Mouse (Mus musculus) midbrain, postnatal 0 days (tissue): ENCODE measurements around the gene Slc3a2. TPM values are rescaled to one million over a fixed set of nuclear protein-coding genes. Genes with fewer than 3 reads are reported as not detected.

Experiments used
- ATAC-seq: fragments of 200-750 bp; cut with Nextera tagmentation; 2 replicates; pipeline ENCODE4 v1.8.0; 2017; ENCODE audit warnings: moderate number of reproducible peaks, mild to moderate bottlenecking, moderate TSS enrichment, moderate library complexity; ENCODE audit not compliant: low FRiP score
- DNase-seq: peaks from one replicate; pipeline ENCODE4 v3.0.0-alpha.2; 2015; ENCODE audit warnings: low spot score
- H3K27ac ChIP-seq: fragments of 300-500 bp; sonication (generic); 2 replicates; pipeline ENCODE4 v1.5.1; 2014; ENCODE audit warnings: low read depth, mild to moderate bottlenecking, low read length, mixed read lengths
- H3K27me3 ChIP-seq: fragments of 300-500 bp; sonication (generic); 2 replicates; pipeline ENCODE4 v1.6.1; 2014; ENCODE audit warnings: low read length, control low read depth, mixed read lengths; ENCODE audit not compliant: insufficient read depth
- H3K36me3 ChIP-seq: fragments of 300-500 bp; sonication (generic); 2 replicates; pipeline ENCODE4 v1.6.1; 2014; ENCODE audit warnings: low read length, control low read depth, mixed read lengths; ENCODE audit not compliant: insufficient read depth
- H3K4me1 ChIP-seq: fragments of 300-500 bp; sonication (generic); 2 replicates; pipeline ENCODE4 v1.6.1; 2014; ENCODE audit warnings: mild to moderate bottlenecking, control low read depth, antibody characterized with exemption, low read length, mixed read lengths; ENCODE audit not compliant: insufficient read depth
- H3K4me2 ChIP-seq: fragments of 300-500 bp; sonication (generic); 2 replicates; pipeline ENCODE4 v1.6.1; 2014; ENCODE audit warnings: low read depth, mild to moderate bottlenecking, low read length, mixed read lengths; ENCODE audit not compliant: poor library complexity, severe bottlenecking
- H3K4me3 ChIP-seq: fragments of 300-500 bp; sonication (generic); 2 replicates; pipeline ENCODE4 v1.5.1; 2014; ENCODE audit warnings: low read depth, mild to moderate bottlenecking, low read length, moderate library complexity
- H3K9ac ChIP-seq: fragments of 300-500 bp; sonication (generic); replicated peaks from 2 replicates; pipeline ENCODE4 v1.6.1; 2014; ENCODE audit warnings: mild to moderate bottlenecking, low read length, moderate library complexity, mixed read lengths; ENCODE audit not compliant: poor library complexity, severe bottlenecking
- H3K9me3 ChIP-seq: fragments of 300-500 bp; sonication (generic); 2 replicates; pipeline ENCODE4 v1.6.1; 2016; ENCODE audit warnings: low read length, control low read depth
- CTCF ChIP-seq: IDR thresholded peaks from 2 replicates; pipeline ENCODE4 v1.5.1; 2016; ENCODE audit warnings: antibody characterized with exemption, mild to moderate bottlenecking
- WGBS: fragments of 180-500 bp; shearing (Covaris S2); extraction: QIAGEN DNeasy Blood & Tissue Kit; methylation state at CpG from one replicate; pipeline ENCODE4 v1.1.7; 2014; 5-methylcytosine and 5-hydroxymethylcytosine counted together
- polyA plus RNA-seq: library from polyadenylated mRNA; unstranded; fragments of >200 nt; fragmentation: Nextera tagmentation; extraction: Ambion mirVana; gene quantifications from 2 replicates; pipeline ENCODE4 v1.2.1, GENCODE M21; 2015
- total RNA-seq: library from RNA; depleted of rRNA; stranded (reverse); fragments of >200 nt; gene quantifications from 2 replicates; pipeline ENCODE4 v1.2.3, GENCODE M21; 2014

The Slc3a2 gene
- total and polyA plus RNA-seq, 2 experiments from 2014 or later = 133 to 212 TPM

- H3K27ac ChIP-seq = no peak overlapping the region
Observed at GRCm38 (mm10) chr19:8708954-8709353, 14.2 kb downstream of the Slc3a2 start.

DNA sequence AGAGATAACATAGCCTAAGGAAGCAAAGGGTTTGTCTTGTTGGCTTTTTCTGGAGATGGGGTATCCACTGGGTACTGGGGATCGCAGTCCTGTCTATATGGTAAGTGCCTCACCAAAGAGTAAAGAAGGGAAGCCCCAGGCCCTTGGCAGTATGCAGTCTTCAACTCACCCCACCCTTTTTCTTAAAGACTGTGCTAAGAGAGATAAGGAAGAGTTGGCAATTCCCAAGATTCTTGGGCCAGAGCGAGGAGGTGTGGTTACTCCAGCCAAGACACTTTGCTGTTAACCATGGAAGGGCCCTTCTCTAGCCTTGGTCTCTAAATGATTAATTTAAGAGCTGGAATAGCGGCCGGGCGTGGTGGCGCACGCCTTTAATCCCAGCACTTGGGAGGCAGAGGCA, 16.2 kb downstream of the Slc3a2 start:
- DNase-seq = no peak
- TF ChIP-seq CTCF = no peak
- WGBS = 96% methylated on average over 7 of the region's 7 CpGs

More at GRCm38 (mm10) chr19:8708954-8709353, 14.2 kb downstream of the Slc3a2 start:
- Histone ChIP-seq H3K9me3 (no peaks in the 10 kb centered on the region), H3K9ac (no peak overlapping the region), H3K4me3 (no peak overlapping the region), H3K36me3 (peaks cover 38% of the 10 kb centered on the region), H3K27me3 (no peaks in the 10 kb centered on the region), H3K4me1 (peaks cover 7% of the 10 kb centered on the region; the same call in 1 of the 2 replicates), H3K4me2 (no peak overlapping the region)
- DNase-seq = no peak
- WGBS = 94% methylated on average over 8 of the region's 8 CpGs
- TF ChIP-seq CTCF = no peak
- ATAC-seq = no peak

DNA sequence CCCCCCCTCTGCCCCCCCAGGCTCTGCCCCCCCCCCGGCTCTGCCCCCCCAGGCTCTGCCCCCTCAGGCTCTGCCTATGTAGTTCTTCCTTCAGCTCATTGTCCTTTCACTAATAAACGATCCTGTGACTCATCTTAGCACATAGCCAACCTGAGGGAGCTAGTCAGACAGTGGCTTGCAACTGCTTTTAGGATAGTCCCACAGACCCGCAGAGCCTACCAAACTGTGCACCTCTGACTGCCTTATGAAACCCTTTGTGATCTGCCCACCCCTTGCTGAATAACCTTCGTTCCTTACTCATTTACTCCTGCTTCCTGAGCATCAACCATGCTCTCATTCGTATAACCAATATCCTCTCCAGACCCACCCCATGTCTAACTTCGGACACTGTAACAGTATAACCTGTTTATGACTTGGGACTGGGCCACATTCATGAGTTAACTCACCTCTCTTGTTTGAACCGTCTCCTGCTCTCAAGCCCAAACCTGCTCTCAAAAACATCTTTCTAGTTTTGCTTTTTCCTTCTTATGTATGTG, 17.0 kb downstream of the Slc3a2 start:
- 87% methylated on average over 7 of the region's 7 CpGs for WGBS
- H3K27ac ChIP-seq = no peak overlapping the region
- H3K4me2 ChIP-seq = no peak overlapping the region
- H3K9me3 ChIP-seq = no peaks in the 10 kb centered on the region
- no peak for TF ChIP-seq CTCF
- H3K9ac ChIP-seq = no peak overlapping the region
- H3K36me3 ChIP-seq = peaks cover 38% of the 10 kb centered on the region
- H3K4me1 ChIP-seq = no peaks in the 10 kb centered on the region
- no peak overlapping the region for H3K4me3 ChIP-seq
- no peaks in the 10 kb centered on the region for H3K27me3 ChIP-seq
- no peak for ATAC-seq
- no peak for DNase-seq

More for the DNA sequence above, 16.2 kb downstream of the Slc3a2 start:
- Histone ChIP-seq H3K4me1 (0 out of 2 replicates have a peak, but pooled peaks cover 3% of the 10 kb centered on the region), H3K9ac (no peak overlapping the region), H3K27me3 (no peaks in the 10 kb centered on the region), H3K36me3 (peaks cover 38% of the 10 kb centered on the region), H3K4me3 (no peak overlapping the region), H3K9me3 (no peaks in the 10 kb centered on the region), H3K27ac (no peak overlapping the region), H3K4me2 (no peak overlapping the region)
- ATAC-seq = no peak

- no peak overlapping the region for H3K9ac ChIP-seq
Observed at GRCm38 (mm10) chr19:8705026-8705708, 18.0 kb downstream of the Slc3a2 start.

DNA sequence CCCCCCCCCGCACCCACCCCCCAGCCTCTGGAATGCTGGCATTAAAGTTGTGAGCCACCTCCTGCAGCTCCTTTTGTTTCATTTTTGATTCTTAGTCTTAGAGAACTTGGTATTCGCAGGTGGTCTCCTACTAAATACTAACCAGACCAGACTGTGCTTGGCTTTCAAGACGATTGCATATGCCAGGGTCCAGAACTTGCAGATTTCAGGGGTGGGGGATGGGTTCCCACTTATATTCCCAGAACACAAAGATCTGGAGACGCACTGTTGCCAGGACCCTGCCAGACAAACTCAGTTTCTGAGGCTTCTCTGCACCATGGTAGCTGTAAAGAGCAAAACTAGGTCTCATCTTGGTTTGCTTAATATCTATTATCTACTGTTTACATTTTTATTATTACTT, 19.6 kb downstream of the Slc3a2 start:
- Histone ChIP-seq H3K36me3 (peaks cover 18% of the 10 kb centered on the region), H3K9me3 (no peaks in the 10 kb centered on the region), H3K27me3 (no peaks in the 10 kb centered on the region), H3K4me1 (no peaks in the 10 kb centered on the region), H3K27ac (no peak overlapping the region), H3K4me3 (no peak overlapping the region), H3K9ac (no peak overlapping the region), H3K4me2 (no peak overlapping the region)
- no peak for TF ChIP-seq CTCF
- WGBS = 47% methylated on average over 4 of the region's 4 CpGs
- ATAC-seq = no peak
- no peak for DNase-seq

More at GRCm38 (mm10) chr19:8705026-8705708, 18.0 kb downstream of the Slc3a2 start:
- no peak overlapping the region for H3K4me3 ChIP-seq
- DNase-seq (no peak), ATAC-seq (no peak)
- H3K27ac ChIP-seq = no peak overlapping the region
- 73% methylated on average over 6 of the region's 6 CpGs for WGBS
- no peak for TF ChIP-seq CTCF
- no peaks in the 10 kb centered on the region for H3K27me3 ChIP-seq
- peaks cover 34% of the 10 kb centered on the region for H3K36me3 ChIP-seq
- no peaks in the 10 kb centered on the region for H3K9me3 ChIP-seq
- no peaks in the 10 kb centered on the region for H3K4me1 ChIP-seq
- no peak overlapping the region for H3K4me2 ChIP-seq

- Histone ChIP-seq H3K9ac (no peak overlapping the region), H3K27me3 (no peaks in the 10 kb centered on the region), H3K27ac (no peak overlapping the region), H3K4me2 (no peak overlapping the region), H3K4me3 (no peak overlapping the region), H3K9me3 (no peaks in the 10 kb centered on the region), H3K36me3 (peaks cover 7% of the 10 kb centered on the region), H3K4me1 (no peaks in the 10 kb centered on the region)
- TF ChIP-seq CTCF = no peak
- no peak for DNase-seq
- 49% methylated on average over 3 of the region's 3 CpGs for WGBS
- no peak for ATAC-seq
Observed at GRCm38 (mm10) chr19:8702458-8702857, 20.7 kb downstream of the Slc3a2 start.
